Mouse (Mus musculus): ENCODE data around the gene Gna12.
A peak's percentile ranks its signal among the peaks of the same experiment; 100 is the strongest.

Gene Gna12

GRCm38 (mm10) chr5:140800288-140800923, 29.8 kb downstream of the Gna12 start:
- ATAC-seq (ENCODE audit: insufficient number of reproducible peaks, low FRiP score, low TSS enrichment) = no peak

GRCm38 (mm10) chr5:140799190-140799589, 31.0 kb downstream of the Gna12 start:
- no peak for ATAC-seq (ENCODE audit: insufficient number of reproducible peaks, low FRiP score, low TSS enrichment)

- no peak for ATAC-seq (ENCODE audit: insufficient number of reproducible peaks, low FRiP score, low TSS enrichment)
These were observed 31.5 kb downstream of the Gna12 start for GRCm38 (mm10) chr5:140798775-140799174.

DNA sequence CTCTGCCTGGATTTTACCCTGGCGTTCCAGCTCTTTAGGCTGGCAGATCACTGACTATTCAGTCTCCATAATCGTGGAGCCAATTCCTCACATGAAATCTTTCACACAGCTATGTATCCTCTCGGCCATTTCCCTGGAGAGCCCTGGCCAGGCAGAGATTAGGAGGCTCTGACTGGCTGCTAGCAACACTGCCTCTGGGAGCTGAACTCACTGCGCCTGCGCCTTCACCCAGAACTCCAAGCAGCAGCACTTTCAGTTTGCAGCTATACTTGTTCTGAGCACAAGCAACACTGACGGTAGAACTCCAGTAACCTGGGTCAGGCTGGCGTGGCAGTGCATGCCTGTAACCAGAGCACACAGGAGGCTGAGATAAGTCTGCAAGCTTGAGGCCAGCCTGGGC, 32.1 kb downstream of the Gna12 start:
- ATAC-seq (ENCODE audit: insufficient number of reproducible peaks, low FRiP score, low TSS enrichment) = no peak

GRCm38 (mm10) chr5:140796051-140796450, 34.2 kb downstream of the Gna12 start:
- no peak for ATAC-seq (ENCODE audit: insufficient number of reproducible peaks, low FRiP score, low TSS enrichment)

GRCm38 (mm10) chr5:140795176-140795575, 35.1 kb downstream of the Gna12 start:
- ATAC-seq (ENCODE audit: insufficient number of reproducible peaks, low FRiP score, low TSS enrichment) = no peak

GRCm38 (mm10) chr5:140794753-140795152, 35.5 kb downstream of the Gna12 start:
- no peak for ATAC-seq (ENCODE audit: insufficient number of reproducible peaks, low FRiP score, low TSS enrichment)

- ATAC-seq (ENCODE audit: insufficient number of reproducible peaks, low FRiP score, low TSS enrichment) = no peak
These were observed 38.0 kb downstream of the Gna12 start for GRCm38 (mm10) chr5:140792233-140792632.

DNA sequence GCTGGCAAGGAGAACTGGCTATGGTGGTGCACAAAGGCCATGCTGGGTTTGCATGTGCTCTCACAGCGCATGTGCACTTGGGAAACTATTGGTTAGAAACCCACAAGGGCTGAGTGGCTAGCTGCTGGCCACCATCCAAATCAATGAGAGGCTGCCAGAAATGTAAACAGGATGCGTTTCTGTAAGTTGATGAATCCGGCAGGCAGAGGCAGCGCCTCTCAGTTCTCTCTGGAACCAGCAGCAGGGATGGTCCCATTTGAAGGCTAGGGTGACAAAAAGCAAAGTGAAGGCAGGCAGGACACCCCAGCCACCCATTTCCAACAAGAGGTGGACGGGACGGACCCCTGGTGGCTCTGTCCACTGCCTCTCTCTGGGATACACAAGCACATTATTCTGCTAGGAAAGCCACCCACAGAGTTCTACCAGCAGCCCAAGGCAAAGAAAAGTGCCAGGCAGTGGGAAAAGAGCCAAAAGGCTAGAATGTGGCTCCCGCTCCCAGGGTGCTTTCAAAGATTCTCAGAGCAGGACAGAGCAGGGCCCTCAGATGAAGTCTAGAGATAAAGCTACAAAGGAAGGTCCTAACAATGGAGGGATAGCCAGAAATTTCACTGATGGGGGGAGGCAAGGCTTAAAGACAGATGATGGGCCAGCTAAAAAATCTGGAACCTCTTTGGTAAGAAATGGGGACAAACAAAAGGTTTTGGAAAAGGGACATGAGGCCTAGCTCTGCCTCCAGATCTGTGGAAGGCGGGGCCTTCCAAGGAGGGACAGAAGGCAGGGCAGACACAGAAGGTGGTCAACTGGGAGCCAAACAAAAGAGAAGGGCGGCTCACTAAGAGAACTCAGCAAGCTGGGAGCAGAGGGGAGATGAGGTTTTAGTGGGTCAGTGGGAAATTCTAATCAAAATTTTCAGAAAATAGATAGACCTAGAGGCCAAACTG, 39.0 kb downstream of the Gna12 start:
- ATAC-seq (ENCODE audit: insufficient number of reproducible peaks, low FRiP score, low TSS enrichment) = no peak; the same call in 1 of the 2 replicates

DNA sequence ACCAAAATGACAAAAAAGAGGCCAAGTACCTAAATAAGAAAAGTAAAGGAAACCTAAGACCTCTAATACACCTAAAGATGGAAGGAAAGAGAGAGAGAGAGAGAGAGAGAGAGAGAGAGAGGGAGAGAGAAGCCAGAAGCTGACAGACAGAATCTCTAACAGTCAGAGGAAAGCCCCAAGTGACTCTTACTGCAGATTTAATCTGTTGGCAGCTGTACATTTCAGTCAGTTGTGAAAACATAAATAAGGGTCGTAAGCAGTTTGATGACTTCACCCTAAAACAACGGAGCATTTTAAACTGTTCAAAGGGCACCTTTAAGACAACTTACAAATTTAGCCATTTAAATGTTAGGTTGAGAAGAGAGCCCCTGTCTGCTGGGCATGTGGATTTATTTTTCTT, 39.8 kb downstream of the Gna12 start:
- ATAC-seq (ENCODE audit: insufficient number of reproducible peaks, low FRiP score, low TSS enrichment) = no peak

DNA sequence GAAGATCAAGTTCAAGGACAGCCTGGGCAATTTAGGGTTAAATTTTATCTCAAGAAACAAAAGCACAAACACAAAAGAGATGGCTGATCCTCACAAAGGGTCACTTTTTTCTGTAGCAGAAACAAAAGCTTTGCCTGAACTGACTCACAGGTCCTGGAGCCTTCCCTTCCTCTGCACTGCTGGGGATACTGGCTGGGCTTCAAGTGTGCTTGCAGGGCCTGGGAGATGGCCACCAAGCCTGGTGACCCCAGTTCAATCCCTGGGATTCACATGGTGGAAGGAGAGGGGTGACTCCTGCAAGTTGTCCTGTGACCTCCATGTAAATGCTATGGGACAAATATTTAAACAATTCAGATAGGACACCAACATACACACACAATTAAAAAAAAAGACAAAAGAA, 40.7 kb downstream of the Gna12 start:
- ATAC-seq (ENCODE audit: insufficient number of reproducible peaks, low FRiP score, low TSS enrichment) = no peak

DNA sequence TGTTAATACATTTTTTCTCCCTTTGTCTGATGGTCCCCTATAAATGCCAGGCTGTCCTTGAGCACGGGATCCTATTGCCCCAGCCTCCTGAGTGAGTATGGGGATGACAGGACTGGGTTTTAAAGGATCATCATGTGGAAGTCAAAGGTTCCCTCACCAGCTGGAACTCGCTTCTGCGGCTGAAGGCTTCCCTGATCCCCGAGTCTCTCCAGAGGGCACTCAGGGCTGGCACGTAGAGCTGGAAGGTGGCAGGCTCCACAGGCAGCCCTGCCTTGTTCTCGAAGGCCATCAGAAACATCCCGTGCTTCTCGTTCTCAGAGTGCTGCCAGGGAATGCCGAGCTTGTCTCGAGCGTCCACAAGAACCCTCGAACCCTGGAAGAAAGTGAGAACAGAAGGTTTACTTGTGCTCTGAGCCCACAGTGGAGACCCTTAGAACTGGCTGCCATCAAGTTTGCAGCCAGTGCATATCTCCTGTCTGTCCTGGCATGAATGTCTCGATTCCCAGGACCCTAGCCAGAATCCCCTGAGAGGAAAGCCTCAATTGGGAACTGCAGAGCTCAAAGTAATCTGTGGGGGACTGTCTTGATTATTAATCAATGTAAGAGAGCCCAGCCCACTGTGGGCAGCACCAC, 44.9 kb downstream of the Gna12 start:
- no peak for ATAC-seq (ENCODE audit: insufficient number of reproducible peaks, low FRiP score, low TSS enrichment)

- no peak for ATAC-seq (ENCODE audit: insufficient number of reproducible peaks, low FRiP score, low TSS enrichment)
These were observed 45.9 kb downstream of the Gna12 start for GRCm38 (mm10) chr5:140784288-140784687.

- no peak for ATAC-seq (ENCODE audit: insufficient number of reproducible peaks, low FRiP score, low TSS enrichment)
These were observed 46.7 kb downstream of the Gna12 start for GRCm38 (mm10) chr5:140783577-140783976.

DNA sequence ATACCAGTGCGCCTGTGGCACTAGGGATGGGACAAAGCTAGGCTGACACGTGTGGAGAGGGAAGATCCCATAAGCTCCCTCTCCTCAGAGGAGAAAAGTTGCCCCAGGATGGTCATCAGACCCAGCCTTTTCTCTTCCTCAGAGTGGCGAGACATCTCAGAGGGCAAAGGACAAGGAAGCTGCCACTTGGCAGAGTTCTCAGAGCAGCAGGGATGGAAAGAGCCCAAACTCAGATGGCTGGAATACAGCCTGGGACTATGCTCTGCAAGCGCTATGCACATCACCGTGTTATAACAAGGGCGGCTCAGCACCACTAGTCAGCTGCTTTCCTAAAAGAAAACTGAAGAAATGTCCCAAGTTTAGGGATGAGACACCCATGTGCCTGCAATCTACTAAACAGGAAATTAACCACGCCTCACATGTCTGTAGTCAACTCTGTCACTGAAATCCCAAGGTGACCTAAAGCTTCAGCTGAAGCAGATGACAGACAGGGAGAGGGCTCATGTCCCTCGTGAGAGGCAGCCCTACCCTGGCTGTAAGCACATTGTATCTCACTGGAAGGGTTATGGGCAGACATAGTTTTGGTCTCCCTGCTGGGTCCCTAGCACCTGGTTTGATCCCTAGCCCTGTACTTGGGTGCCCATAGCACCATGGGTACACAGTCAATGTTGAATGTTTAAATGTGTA, 48.2 kb downstream of the Gna12 start:
- no peak for ATAC-seq (ENCODE audit: insufficient number of reproducible peaks, low FRiP score, low TSS enrichment)

GRCm38 (mm10) chr5:140781122-140781521, 49.1 kb downstream of the Gna12 start:
- no peak for ATAC-seq (ENCODE audit: insufficient number of reproducible peaks, low FRiP score, low TSS enrichment)

- ATAC-seq (ENCODE audit: insufficient number of reproducible peaks, low FRiP score, low TSS enrichment) = no peak
These were observed 53.3 kb downstream of the Gna12 start for GRCm38 (mm10) chr5:140776968-140777367.

GRCm38 (mm10) chr5:140775111-140775510, 55.1 kb downstream of the Gna12 start:
- no peak for ATAC-seq (ENCODE audit: insufficient number of reproducible peaks, low FRiP score, low TSS enrichment)

- ATAC-seq (ENCODE audit: insufficient number of reproducible peaks, low FRiP score, low TSS enrichment) = no peak
These were observed 58.1 kb downstream of the Gna12 start for GRCm38 (mm10) chr5:140772158-140772557.

GRCm38 (mm10) chr5:140771612-140772011, 58.6 kb downstream of the Gna12 start:
- no peak for ATAC-seq (ENCODE audit: insufficient number of reproducible peaks, low FRiP score, low TSS enrichment)

DNA sequence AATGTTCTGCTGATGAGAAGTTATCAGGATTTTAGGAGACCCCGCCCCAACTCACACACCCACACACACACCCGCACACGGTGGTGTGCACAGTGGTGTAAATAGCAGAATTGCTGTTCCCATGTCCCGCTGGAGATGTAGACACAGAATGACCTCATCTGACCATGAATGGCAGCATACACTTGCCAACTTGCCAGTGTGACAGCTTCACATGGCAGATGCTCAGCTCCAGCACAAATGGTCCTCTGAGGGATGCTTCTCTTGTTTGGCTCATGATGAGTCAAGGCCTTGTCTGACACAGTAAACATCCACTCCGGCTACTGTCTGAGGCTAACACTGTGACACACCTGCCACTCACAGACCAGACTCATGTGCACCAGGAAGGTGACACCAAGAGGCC, 61.9 kb downstream of the Gna12 start:
- peak; percentile 59; the same call in 1 of the 2 replicates for ATAC-seq (ENCODE audit: insufficient number of reproducible peaks, low FRiP score, low TSS enrichment)
